Mouse (Mus musculus) midbrain, postnatal 0 days (tissue): ENCODE measurements at regions not wholly inside any gene's neighbourhood (a gene's known extent, or its start where the extent isn't known, plus 50 kb on each side); places are given as distances from the start of the nearest gene placed in this dataset.
A peak's percentile ranks its signal among the peaks of the same experiment; 100 is the strongest.

Experiments used
- ATAC-seq: fragments of 200-750 bp; cut with Nextera tagmentation; 2 replicates; pipeline ENCODE4 v1.8.0; 2017; ENCODE audit warnings: moderate number of reproducible peaks, mild to moderate bottlenecking, moderate TSS enrichment, moderate library complexity; ENCODE audit not compliant: low FRiP score
- DNase-seq: peaks from one replicate; pipeline ENCODE4 v3.0.0-alpha.2; 2015; ENCODE audit warnings: low spot score
- H3K27ac ChIP-seq: fragments of 300-500 bp; sonication (generic); 2 replicates; pipeline ENCODE4 v1.5.1; 2014; ENCODE audit warnings: low read depth, mild to moderate bottlenecking, low read length, mixed read lengths
- H3K27me3 ChIP-seq: fragments of 300-500 bp; sonication (generic); 2 replicates; pipeline ENCODE4 v1.6.1; 2014; ENCODE audit warnings: low read length, control low read depth, mixed read lengths; ENCODE audit not compliant: insufficient read depth
- H3K36me3 ChIP-seq: fragments of 300-500 bp; sonication (generic); 2 replicates; pipeline ENCODE4 v1.6.1; 2014; ENCODE audit warnings: low read length, control low read depth, mixed read lengths; ENCODE audit not compliant: insufficient read depth
- H3K4me1 ChIP-seq: fragments of 300-500 bp; sonication (generic); 2 replicates; pipeline ENCODE4 v1.6.1; 2014; ENCODE audit warnings: mild to moderate bottlenecking, control low read depth, antibody characterized with exemption, low read length, mixed read lengths; ENCODE audit not compliant: insufficient read depth
- H3K4me2 ChIP-seq: fragments of 300-500 bp; sonication (generic); 2 replicates; pipeline ENCODE4 v1.6.1; 2014; ENCODE audit warnings: low read depth, mild to moderate bottlenecking, low read length, mixed read lengths; ENCODE audit not compliant: poor library complexity, severe bottlenecking
- H3K4me3 ChIP-seq: fragments of 300-500 bp; sonication (generic); 2 replicates; pipeline ENCODE4 v1.5.1; 2014; ENCODE audit warnings: low read depth, mild to moderate bottlenecking, low read length, moderate library complexity
- H3K9ac ChIP-seq: fragments of 300-500 bp; sonication (generic); replicated peaks from 2 replicates; pipeline ENCODE4 v1.6.1; 2014; ENCODE audit warnings: mild to moderate bottlenecking, low read length, moderate library complexity, mixed read lengths; ENCODE audit not compliant: poor library complexity, severe bottlenecking
- H3K9me3 ChIP-seq: fragments of 300-500 bp; sonication (generic); 2 replicates; pipeline ENCODE4 v1.6.1; 2016; ENCODE audit warnings: low read length, control low read depth
- CTCF ChIP-seq: IDR thresholded peaks from 2 replicates; pipeline ENCODE4 v1.5.1; 2016; ENCODE audit warnings: antibody characterized with exemption, mild to moderate bottlenecking
- WGBS: fragments of 180-500 bp; shearing (Covaris S2); extraction: QIAGEN DNeasy Blood & Tissue Kit; methylation state at CpG from one replicate; pipeline ENCODE4 v1.1.7; 2014; 5-methylcytosine and 5-hydroxymethylcytosine counted together

- no peak for ATAC-seq
- H3K27ac ChIP-seq, result no peak overlapping the region
- H3K4me2 ChIP-seq, result no peak overlapping the region
- 83% methylated on average over 3 of the region's 3 CpGs for WGBS
- H3K9me3 ChIP-seq, result no peaks in the 10 kb centered on the region
- no peaks in the 10 kb centered on the region for H3K36me3 ChIP-seq
- H3K9ac ChIP-seq, result no peak overlapping the region
- H3K4me1 ChIP-seq, result no peaks in the 10 kb centered on the region
- no peaks in the 10 kb centered on the region for H3K27me3 ChIP-seq
- no peak for TF ChIP-seq CTCF
- H3K4me3 ChIP-seq, result no peak overlapping the region
- DNase-seq, result no peak
Observed at GRCm38 (mm10) chrX:130808530-130809235, 1059.1 kb downstream of the Diaph2 start.

DNA sequence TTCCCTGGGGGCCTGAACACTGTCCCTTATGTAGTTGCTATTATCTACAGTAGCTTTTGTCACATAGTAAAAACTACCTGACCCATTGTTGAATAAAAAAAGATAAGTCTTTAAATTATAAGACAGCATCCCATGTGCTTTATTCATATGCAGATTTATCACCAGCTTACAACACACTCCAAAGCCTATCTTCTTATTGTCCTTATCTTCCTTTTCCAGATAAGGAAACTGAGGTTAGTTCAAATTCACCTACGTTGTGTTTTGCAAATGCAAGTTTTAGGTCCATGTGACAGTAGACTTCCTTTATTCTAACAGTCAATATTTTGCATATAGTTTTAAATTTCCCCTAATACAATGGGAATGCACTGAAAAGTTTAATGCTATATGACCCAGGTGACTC is 1069.4 kb downstream of the Diaph2 start:
- no peak overlapping the region for H3K27ac ChIP-seq
- no peak for TF ChIP-seq CTCF
- H3K4me2 ChIP-seq, result no peak overlapping the region
- no peaks in the 10 kb centered on the region for H3K27me3 ChIP-seq
- ATAC-seq, result no peak
- no peak overlapping the region for H3K4me3 ChIP-seq
- DNase-seq, result no peak
- no peaks in the 10 kb centered on the region for H3K36me3 ChIP-seq
- WGBS, result 84% methylated on average over 1 of the region's 1 CpGs
- no peaks in the 10 kb centered on the region for H3K4me1 ChIP-seq
- no peak overlapping the region for H3K9ac ChIP-seq
- H3K9me3 ChIP-seq, result no peaks in the 10 kb centered on the region

DNA sequence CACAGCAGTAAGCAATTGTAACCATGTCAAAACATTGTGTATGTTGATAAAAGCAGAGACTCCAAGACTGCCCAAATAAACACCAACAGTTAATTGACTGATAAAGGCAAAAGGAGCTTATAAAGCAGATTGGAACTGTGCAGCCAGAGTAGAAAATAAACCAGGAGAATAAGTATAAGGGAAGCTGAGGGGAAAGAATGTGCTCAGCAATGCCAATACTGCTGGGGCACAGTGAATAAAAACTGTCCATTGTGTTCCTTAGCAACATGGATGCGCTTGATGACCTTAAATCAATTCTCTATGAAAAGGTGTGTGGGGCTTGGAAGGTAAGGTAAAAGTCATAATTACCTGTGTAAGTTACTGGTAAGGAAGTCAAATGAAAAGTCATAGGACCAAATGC is 1070.2 kb downstream of the Diaph2 start:
- ATAC-seq (no peak), DNase-seq (peak; percentile 2)
- TF ChIP-seq CTCF, result no peak
- WGBS, result 89% methylated on average over 1 of the region's 1 CpGs
- no peaks in the 10 kb centered on the region for H3K4me1 ChIP-seq
- no peak overlapping the region for H3K9ac ChIP-seq
- no peak overlapping the region for H3K4me3 ChIP-seq
- H3K27me3 ChIP-seq, result no peaks in the 10 kb centered on the region
- H3K27ac ChIP-seq, result no peak overlapping the region
- no peaks in the 10 kb centered on the region for H3K9me3 ChIP-seq
- no peaks in the 10 kb centered on the region for H3K36me3 ChIP-seq
- H3K4me2 ChIP-seq, result no peak overlapping the region

GRCm38 (mm10) chrX:130820168-130820567 is 1070.6 kb downstream of the Diaph2 start:
- Histone ChIP-seq H3K4me1 (no peaks in the 10 kb centered on the region), H3K4me3 (no peak overlapping the region), H3K4me2 (no peak overlapping the region), H3K27me3 (no peaks in the 10 kb centered on the region), H3K36me3 (no peaks in the 10 kb centered on the region), H3K9me3 (no peaks in the 10 kb centered on the region), H3K27ac (no peak overlapping the region), H3K9ac (no peak overlapping the region)
- DNase-seq (peak; percentile 63), ATAC-seq (no peak)
- no peak for TF ChIP-seq CTCF
- 65% methylated on average over 3 of the region's 3 CpGs for WGBS

GRCm38 (mm10) chrX:130823943-130824342 is 1074.4 kb downstream of the Diaph2 start:
- DNase-seq (no peak), ATAC-seq (no peak)
- 91% methylated on average over 2 of the region's 2 CpGs for WGBS
- no peaks in the 10 kb centered on the region for H3K9me3 ChIP-seq
- TF ChIP-seq CTCF, result no peak
- no peak overlapping the region for H3K4me3 ChIP-seq
- no peaks in the 10 kb centered on the region for H3K4me1 ChIP-seq
- no peak overlapping the region for H3K27ac ChIP-seq
- no peaks in the 10 kb centered on the region for H3K27me3 ChIP-seq
- no peak overlapping the region for H3K4me2 ChIP-seq
- no peaks in the 10 kb centered on the region for H3K36me3 ChIP-seq
- H3K9ac ChIP-seq, result no peak overlapping the region

- Histone ChIP-seq H3K9ac (no peak overlapping the region), H3K9me3 (no peaks in the 10 kb centered on the region), H3K27me3 (no peaks in the 10 kb centered on the region), H3K4me1 (no peaks in the 10 kb centered on the region), H3K4me2 (no peak overlapping the region), H3K27ac (no peak overlapping the region), H3K36me3 (no peaks in the 10 kb centered on the region), H3K4me3 (no peak overlapping the region)
- no peak for TF ChIP-seq CTCF
- DNase-seq, result no peak
- ATAC-seq, result no peak
Observed at GRCm38 (mm10) chrX:130835835-130836234, 1086.3 kb downstream of the Diaph2 start.
